Mouse (Mus musculus): Measurements from ENCODE around the gene Dpy30. TPM values are rescaled to one million over a fixed set of nuclear protein-coding genes. Genes with fewer than 3 reads are reported as not detected.

The Dpy30 gene
- polyA plus RNA-seq, 1 experiment from 2014 or later = 282 TPM

DNA sequence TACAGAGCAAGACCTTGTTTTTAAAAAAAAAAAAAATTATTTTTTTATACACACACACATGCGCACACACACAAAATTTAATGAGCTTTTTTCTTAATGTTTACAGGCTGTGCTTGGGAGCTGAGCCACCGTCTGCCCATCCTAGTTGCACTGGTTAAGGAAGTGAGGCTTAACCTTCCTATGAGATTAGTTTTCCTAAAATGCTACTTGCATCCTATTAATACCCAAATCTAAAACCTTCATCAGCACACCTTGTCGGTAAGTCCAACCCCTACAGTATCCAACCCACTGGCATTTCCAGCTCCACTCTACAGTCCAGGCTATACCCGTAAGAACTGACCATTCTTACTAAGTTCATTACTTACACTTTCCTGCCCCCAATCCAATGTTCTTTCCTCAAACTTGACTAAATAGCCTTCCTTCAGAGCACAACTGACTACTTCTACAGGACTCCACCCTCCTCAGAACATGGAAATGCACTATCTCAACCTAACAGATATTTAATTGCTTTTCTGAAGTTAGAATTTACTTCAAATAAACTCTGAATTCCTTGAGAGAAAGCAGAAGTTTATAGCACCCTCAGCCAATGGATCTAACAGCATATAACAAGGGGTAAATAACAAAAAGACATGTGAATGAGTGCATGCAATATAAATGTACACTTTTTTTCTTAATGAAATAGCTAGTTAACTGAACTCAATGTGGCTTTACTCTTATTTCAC is 31.9 kb downstream of the Dpy30 start:
- no peaks in the 10 kb centered on the region for H3K27me3 ChIP-seq (replicated peaks)
- no peak overlapping the region for H3K4me2 ChIP-seq (replicated peaks)
- H3K9me3 ChIP-seq = no peaks in the 10 kb centered on the region
- WGBS = 83% methylated on average over 4 of the region's 4 CpGs
- H3K4me1 ChIP-seq (replicated peaks) = peaks cover 12% of the 10 kb centered on the region
- H3K9ac ChIP-seq = no peak overlapping the region
- ATAC-seq = no peak
- H3K36me3 ChIP-seq = no peaks in the 10 kb centered on the region
- no peak overlapping the region for H3K4me3 ChIP-seq (replicated peaks)
- no peak overlapping the region for H3K27ac ChIP-seq

DNA sequence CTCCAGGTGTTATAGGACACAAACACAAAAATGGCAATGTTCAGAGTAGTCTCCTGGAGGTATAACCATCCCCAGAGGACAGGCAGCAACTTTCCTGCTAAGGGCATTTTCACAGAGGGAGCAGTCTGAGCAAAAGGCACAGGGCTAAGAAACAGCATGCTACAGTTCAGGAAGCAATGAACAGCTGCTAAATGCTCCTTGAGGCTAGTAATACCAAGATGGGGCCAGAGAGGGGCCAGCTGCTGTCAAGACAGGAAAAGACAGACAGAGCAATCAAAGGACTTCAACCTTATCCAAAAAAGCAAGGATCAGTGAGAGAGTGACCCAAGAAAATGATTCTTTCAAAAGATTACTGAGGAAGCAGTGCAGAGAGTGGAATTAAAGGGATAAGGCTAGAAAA is 32.9 kb downstream of the Dpy30 start:
- Histone ChIP-seq H3K36me3 (no peaks in the 10 kb centered on the region), H3K27ac (no peak overlapping the region), H3K4me1 (replicated peaks) (peaks cover 12% of the 10 kb centered on the region), H3K4me2 (replicated peaks) (no peak overlapping the region), H3K9ac (no peak overlapping the region), H3K27me3 (replicated peaks) (no peaks in the 10 kb centered on the region), H3K9me3 (no peaks in the 10 kb centered on the region), H3K4me3 (replicated peaks) (no peak overlapping the region)
- no peak for ATAC-seq

DNA sequence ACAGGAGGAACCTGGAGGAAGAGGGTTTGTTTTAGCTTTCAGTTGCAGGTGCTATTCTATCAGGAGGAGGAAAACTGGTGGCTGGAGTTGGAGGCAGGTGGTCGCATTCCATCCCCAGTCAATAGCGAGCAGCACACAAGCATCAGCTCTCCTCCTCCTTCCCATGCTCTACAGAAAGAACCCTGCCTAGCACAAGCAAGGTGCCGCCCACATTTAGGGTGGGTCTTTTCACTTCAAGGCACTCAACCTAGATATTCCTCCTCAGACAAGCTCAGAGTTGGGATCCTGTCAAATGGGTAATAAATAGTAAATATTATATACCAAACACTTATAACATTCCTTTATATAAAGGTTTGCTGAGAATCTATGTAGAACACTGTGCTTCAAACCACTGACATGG is 33.5 kb downstream of the Dpy30 start:
- 74% methylated on average over 3 of the region's 3 CpGs for WGBS
- H3K27ac ChIP-seq = no peak overlapping the region

DNA sequence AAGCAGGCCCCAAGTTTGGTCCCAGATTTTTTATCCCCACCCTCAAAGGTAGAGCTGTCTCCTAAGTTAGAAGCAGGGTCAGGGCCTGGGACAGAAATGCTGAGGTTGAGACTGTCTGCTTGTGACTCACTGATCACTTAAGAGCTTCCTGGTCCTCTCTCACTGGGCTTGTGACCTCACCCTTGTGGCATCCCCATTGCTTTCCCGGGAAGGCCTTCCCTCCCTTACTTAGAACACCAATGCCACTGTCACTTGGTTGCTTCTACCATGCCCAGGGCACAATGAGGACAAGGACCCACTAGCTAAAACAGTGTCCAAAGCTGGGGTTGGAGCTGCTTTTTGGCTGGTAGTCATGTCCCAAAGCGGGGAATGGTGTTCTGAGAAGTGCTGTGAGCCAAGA is 35.1 kb downstream of the Dpy30 start:
- no peaks in the 10 kb centered on the region for H3K36me3 ChIP-seq
- H3K27ac ChIP-seq = no peak overlapping the region
- peaks cover 12% of the 10 kb centered on the region for H3K4me1 ChIP-seq (replicated peaks)
- no peak for ATAC-seq
- H3K4me3 ChIP-seq (replicated peaks) = no peak overlapping the region
- H3K27me3 ChIP-seq (replicated peaks) = no peaks in the 10 kb centered on the region
- H3K4me2 ChIP-seq (replicated peaks) = no peak overlapping the region
- H3K9me3 ChIP-seq = no peaks in the 10 kb centered on the region
- H3K9ac ChIP-seq = no peak overlapping the region
- WGBS = 85% methylated on average over 2 of the region's 2 CpGs

More for the DNA sequence above, 33.5 kb downstream of the Dpy30 start:
- Histone ChIP-seq H3K9ac (no peak overlapping the region), H3K36me3 (no peaks in the 10 kb centered on the region), H3K27me3 (replicated peaks) (no peaks in the 10 kb centered on the region), H3K4me1 (replicated peaks) (peaks cover 12% of the 10 kb centered on the region), H3K4me3 (replicated peaks) (no peak overlapping the region), H3K4me2 (replicated peaks) (no peak overlapping the region), H3K9me3 (no peaks in the 10 kb centered on the region)
- no peak for ATAC-seq

DNA sequence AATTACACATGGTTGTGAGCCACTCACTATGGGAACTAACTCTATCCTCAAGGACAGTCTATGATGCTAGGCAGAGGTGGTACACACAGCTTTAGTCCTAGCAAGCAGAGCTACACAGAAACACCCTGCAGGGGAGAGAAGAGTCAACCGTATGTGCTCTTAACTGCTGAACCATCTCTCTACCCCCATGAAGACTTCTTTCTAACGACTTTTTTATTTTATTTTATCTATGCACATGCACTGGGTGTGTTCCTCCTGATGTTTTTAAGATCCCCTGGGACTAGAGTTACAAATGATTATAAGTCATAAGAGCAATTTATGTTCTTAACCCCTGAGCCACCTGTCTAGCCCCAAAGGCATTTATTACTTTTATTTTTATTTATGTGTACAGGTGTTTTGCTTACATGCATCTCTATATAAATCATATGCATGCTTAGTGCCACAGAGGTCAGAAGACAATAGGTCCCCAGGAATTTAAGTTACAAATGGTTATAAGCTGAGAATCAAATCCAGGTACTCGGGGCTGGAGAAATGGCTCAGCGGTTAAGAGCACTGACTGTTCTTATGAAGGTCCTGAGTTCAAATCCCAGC is 37.5 kb downstream of the Dpy30 start:
- H3K9me3 ChIP-seq = no peaks in the 10 kb centered on the region
- H3K4me3 ChIP-seq (replicated peaks) = no peak overlapping the region
- H3K27ac ChIP-seq = no peak overlapping the region
- 70% methylated on average over 4 of the region's 4 CpGs for WGBS
- H3K9ac ChIP-seq = no peak overlapping the region
- H3K36me3 ChIP-seq = no peaks in the 10 kb centered on the region
- H3K4me2 ChIP-seq (replicated peaks) = no peak overlapping the region
- peaks cover 3% of the 10 kb centered on the region for H3K4me1 ChIP-seq (replicated peaks)
- no peaks in the 10 kb centered on the region for H3K27me3 ChIP-seq (replicated peaks)
- no peak; the same call in 1 of the 2 replicates for ATAC-seq

DNA sequence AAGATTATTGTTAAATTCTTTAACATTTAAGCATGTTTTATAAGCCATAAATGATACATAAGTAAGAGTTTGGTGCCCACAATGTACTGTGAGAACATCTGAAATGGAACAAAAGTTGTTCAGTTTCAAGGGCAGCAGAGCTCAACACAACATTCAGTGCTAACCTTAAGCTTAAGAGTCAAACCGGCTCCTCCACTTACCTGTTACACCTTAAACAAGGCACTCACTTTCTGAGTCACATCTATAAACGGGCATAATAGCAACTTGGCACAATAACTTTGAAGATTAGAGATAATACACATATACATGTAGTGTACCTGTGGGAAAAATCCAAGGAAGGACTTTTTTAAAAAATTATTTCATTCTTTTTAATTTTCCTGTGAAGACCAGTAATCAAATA is 38.0 kb downstream of the Dpy30 start:
- Histone ChIP-seq H3K4me3 (replicated peaks) (no peak overlapping the region), H3K27me3 (replicated peaks) (no peaks in the 10 kb centered on the region), H3K4me1 (replicated peaks) (peaks cover under 1% of the 10 kb centered on the region), H3K9me3 (no peaks in the 10 kb centered on the region), H3K36me3 (no peaks in the 10 kb centered on the region), H3K9ac (no peak overlapping the region), H3K4me2 (replicated peaks) (no peak overlapping the region), H3K27ac (no peak overlapping the region)
- no peak; the same call in 1 of the 2 replicates for ATAC-seq
- WGBS = 61% methylated on average over 2 of the region's 2 CpGs

DNA sequence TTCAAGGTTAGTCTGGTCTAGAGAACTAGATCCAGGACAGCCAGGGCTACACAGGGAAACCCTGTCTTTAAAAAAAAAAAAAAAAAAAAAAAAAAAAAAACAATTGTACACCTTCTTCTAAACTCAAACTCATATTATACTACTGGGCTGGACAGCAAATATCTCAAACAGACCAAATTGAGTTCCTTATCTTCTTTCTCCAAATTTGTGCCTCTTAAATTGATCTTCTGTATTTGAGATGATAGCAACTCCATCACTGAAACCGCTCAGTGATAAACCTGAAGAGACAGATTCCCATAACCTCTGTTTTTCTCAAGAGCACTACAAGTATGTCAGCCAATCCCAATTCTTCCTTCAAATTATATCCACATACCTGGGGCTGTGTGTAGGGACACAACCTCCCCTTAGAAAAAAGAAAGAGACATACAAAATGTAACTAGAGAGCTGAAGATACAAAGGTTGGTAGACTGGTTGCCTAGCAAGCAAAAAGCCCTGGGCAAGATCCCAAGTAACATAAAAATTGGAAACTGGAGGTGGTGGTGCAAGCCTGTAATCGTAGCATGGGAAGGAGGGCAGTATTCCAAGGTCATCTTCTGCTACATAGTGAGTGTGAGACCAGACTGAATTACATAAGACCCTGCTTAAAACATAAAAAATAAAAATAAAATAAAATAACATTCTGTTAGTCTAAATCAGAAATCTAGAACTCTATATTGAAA is 39.2 kb downstream of the Dpy30 start:
- 74% methylated on average over 2 of the region's 2 CpGs for WGBS
- Histone ChIP-seq H3K4me3 (replicated peaks) (no peak overlapping the region), H3K9ac (no peak overlapping the region), H3K36me3 (no peaks in the 10 kb centered on the region), H3K9me3 (no peaks in the 10 kb centered on the region), H3K4me1 (replicated peaks) (no peaks in the 10 kb centered on the region), H3K27ac (no peak overlapping the region), H3K4me2 (replicated peaks) (no peak overlapping the region), H3K27me3 (replicated peaks) (no peaks in the 10 kb centered on the region)
- no peak for ATAC-seq

DNA sequence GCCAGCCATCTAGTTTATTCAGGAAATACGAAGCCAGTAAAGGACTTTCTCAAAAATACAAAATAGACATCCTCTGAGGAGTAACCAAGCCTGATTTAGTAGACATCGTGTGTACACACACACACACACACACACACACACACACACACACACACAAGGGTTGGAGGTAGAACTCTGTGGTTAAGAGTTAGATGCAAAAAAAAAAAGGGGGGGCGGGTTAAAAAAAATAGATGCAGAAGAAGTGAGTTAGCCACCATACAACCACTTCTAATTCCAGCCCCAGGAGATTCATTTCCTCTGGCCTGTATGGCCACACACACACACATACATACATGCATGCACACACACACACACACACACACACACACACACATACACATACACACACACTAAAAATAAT is 41.7 kb downstream of the Dpy30 start:
- no peak for ATAC-seq
- H3K4me1 ChIP-seq (replicated peaks) = no peaks in the 10 kb centered on the region
- H3K4me2 ChIP-seq (replicated peaks) = no peak overlapping the region
- H3K27me3 ChIP-seq (replicated peaks) = no peaks in the 10 kb centered on the region
- no peaks in the 10 kb centered on the region for H3K36me3 ChIP-seq
- 84% methylated on average over 3 of the region's 3 CpGs for WGBS
- H3K9me3 ChIP-seq = no peaks in the 10 kb centered on the region
- H3K4me3 ChIP-seq (replicated peaks) = no peak overlapping the region
- H3K9ac ChIP-seq = no peak overlapping the region
- no peak overlapping the region for H3K27ac ChIP-seq

DNA sequence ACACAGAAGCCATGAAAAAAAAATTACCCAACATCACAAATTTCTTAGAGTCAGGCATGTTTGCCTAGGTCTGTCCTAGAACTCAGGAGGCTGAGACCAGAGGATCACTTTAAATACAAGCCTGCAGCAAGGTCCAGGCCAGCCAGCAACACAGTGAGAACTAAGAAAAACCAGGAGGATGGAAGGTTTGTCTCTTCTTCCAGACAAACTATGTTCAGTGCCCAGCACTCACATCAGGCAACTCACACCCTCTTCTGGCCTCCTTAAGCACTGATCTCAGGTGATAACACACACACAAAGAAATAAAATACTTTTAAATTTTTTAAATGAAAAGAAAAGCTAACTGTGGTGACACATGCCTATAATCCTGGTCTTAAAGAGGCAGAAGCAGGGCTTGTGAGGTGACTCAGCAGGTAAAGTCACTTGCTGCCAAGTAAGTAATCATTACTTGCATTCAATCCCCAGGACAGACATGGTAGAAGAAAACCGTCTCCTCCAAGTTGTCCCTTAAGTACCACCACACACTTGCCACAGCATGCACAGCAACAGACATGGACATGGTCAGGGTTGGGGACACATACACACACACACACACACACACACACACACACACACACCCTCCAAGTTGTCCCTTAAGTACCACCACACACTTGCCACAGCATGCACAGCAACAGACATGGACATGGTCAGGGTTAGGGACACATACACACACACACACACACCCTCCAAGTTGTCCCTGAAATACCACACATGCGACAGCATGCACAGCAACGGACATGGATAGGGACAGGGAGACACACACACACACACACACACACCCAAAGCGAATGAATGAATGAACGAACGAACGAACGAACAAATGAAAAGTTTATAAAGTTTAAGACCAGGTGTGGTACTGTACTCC is 44.5 kb downstream of the Dpy30 start:
- H3K27me3 ChIP-seq (replicated peaks) = no peaks in the 10 kb centered on the region
- H3K36me3 ChIP-seq = no peaks in the 10 kb centered on the region
- H3K4me2 ChIP-seq (replicated peaks) = no peak overlapping the region
- no peaks in the 10 kb centered on the region for H3K4me1 ChIP-seq (replicated peaks)
- WGBS = 93% methylated on average over 8 of the region's 8 CpGs
- no peak overlapping the region for H3K9ac ChIP-seq
- no peak overlapping the region for H3K27ac ChIP-seq
- H3K9me3 ChIP-seq = no peaks in the 10 kb centered on the region
- no peak overlapping the region for H3K4me3 ChIP-seq (replicated peaks)
- 0 out of 2 replicates have a peak, but pooled peaks have one; percentile 20 for ATAC-seq

DNA sequence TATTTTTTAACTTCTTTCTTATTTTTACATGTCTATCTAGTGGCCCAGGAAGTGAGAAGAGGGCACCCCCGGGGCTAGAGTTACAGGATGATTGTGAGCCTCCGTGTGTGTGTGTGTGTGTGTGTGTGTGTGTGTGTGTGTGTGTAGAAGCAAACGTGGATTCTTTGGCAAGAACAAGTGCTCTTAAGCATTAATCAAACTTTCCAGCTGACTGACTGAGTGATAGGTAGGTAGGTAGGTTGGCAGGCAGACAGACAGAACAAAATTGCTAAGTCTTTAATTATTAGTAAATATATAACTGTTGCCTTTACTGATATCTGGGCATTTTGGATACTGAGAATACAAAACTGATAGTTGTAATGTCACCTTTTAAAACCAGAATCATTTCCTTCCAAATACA is 49.3 kb downstream of the Dpy30 start:
- Histone ChIP-seq H3K9me3 (no peaks in the 10 kb centered on the region), H3K4me3 (replicated peaks) (no peak overlapping the region), H3K9ac (no peak overlapping the region), H3K27ac (no peak overlapping the region), H3K4me1 (replicated peaks) (no peaks in the 10 kb centered on the region), H3K4me2 (replicated peaks) (no peak overlapping the region), H3K36me3 (no peaks in the 10 kb centered on the region), H3K27me3 (replicated peaks) (no peaks in the 10 kb centered on the region)
- no peak for ATAC-seq
- 84% methylated on average over 3 of the region's 3 CpGs for WGBS

DNA sequence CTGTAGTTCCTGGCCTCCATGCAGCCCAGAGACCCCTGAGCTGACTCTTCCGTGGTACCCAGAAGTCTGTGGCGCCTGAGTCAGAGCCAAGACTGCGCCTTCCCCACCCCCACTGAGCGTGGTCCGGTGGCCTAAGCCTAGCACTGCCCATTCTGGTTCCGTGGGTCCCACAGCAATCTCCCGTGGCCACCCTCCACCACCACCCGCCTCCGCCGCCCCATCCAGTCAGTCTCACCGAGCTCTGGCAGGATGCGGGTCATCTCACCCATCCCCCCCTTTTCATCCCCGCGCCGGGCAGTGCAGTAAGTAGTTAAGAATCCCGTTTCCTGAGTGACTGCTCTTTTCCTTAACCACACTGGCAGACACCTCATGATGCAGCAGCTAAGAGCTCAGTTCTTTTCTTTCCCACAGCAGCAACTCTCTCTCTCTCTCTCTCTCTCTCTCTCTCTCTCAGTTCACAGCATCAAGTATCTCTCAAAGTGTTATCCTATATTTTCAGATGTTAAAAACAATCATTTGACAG is 51.0 kb downstream of the Dpy30 start:
- H3K9ac ChIP-seq = no peak overlapping the region
- H3K36me3 ChIP-seq = no peaks in the 10 kb centered on the region
- H3K9me3 ChIP-seq = no peaks in the 10 kb centered on the region
- ATAC-seq = 0 out of 2 replicates have a peak, but pooled peaks have one; percentile 28
- no peaks in the 10 kb centered on the region for H3K27me3 ChIP-seq (replicated peaks)
- H3K4me3 ChIP-seq (replicated peaks) = no peak overlapping the region
- no peak overlapping the region for H3K27ac ChIP-seq
- H3K4me2 ChIP-seq (replicated peaks) = no peak overlapping the region
- H3K4me1 ChIP-seq (replicated peaks) = no peaks in the 10 kb centered on the region
- 72% methylated on average over 16 of the region's 16 CpGs for WGBS

Measured in intestine, embryonic 15.5 days (tissue).